Mouse (Mus musculus): ENCODE results near the gene Tom1l2. TPM values are rescaled to one million over a fixed set of nuclear protein-coding genes. Genes with fewer than 3 reads are reported as not detected.
A peak's percentile ranks its signal among the peaks of the same experiment; 100 is the strongest.

The Tom1l2 gene
- polyA plus RNA-seq, 1 experiment = 180 TPM

GRCm38 (mm10) chr11:60321438-60321837 is 31.3 kb downstream of the Tom1l2 start:
- Histone ChIP-seq H3K27ac (ENCODE audit: insufficient read depth, low read length) (no peak overlapping the region), H3K4me1 (ENCODE audit: control insufficient read depth, insufficient read depth, low read length) (peaks cover 35% of the 10 kb centered on the region), H3K4me3 (replicated peaks; ENCODE audit: insufficient read depth, low read depth, low read length) (no peak overlapping the region), H3K27me3 (ENCODE audit: control insufficient read depth, insufficient read depth, low read length) (no peaks in the 10 kb centered on the region)
- TF ChIP-seq CTCF (IDR thresholded peaks at IDR 0.05; ENCODE audit: borderline replicate concordance, insufficient read depth, low read depth, low read length) = no peak
- no peak for TF ChIP-seq POLR2A (IDR thresholded peaks at IDR 0.05; ENCODE audit: borderline replicate concordance, insufficient read depth, low read length)
- WGBS = 79% methylated on average over 2 of the region's 2 CpGs
- no peak for DNase-seq

- 32% methylated on average over 8 of the region's 8 CpGs for WGBS
- DNase-seq = peak in 1 of 2 experiments; percentile 63
- H3K27ac ChIP-seq (ENCODE audit: insufficient read depth, low read length) = peak overlapping the region; percentile 75
- H3K4me3 ChIP-seq (replicated peaks; ENCODE audit: insufficient read depth, low read depth, low read length) = no peak overlapping the region
- no peak for TF ChIP-seq POLR2A (IDR thresholded peaks at IDR 0.05; ENCODE audit: borderline replicate concordance, insufficient read depth, low read length)
- no peak for TF ChIP-seq CTCF (IDR thresholded peaks at IDR 0.05; ENCODE audit: borderline replicate concordance, insufficient read depth, low read depth, low read length)
- no peaks in the 10 kb centered on the region for H3K27me3 ChIP-seq (ENCODE audit: control insufficient read depth, insufficient read depth, low read length)
- peaks cover 41% of the 10 kb centered on the region for H3K4me1 ChIP-seq (ENCODE audit: control insufficient read depth, insufficient read depth, low read length)
Observed at GRCm38 (mm10) chr11:60320426-60321037, 32.2 kb downstream of the Tom1l2 start.

GRCm38 (mm10) chr11:60319257-60320066 is 33.2 kb downstream of the Tom1l2 start:
- Histone ChIP-seq H3K4me3 (replicated peaks; ENCODE audit: insufficient read depth, low read depth, low read length) (no peak overlapping the region), H3K27me3 (ENCODE audit: control insufficient read depth, insufficient read depth, low read length) (no peaks in the 10 kb centered on the region), H3K27ac (ENCODE audit: insufficient read depth, low read length) (0 out of 2 replicates have a peak overlapping the region, but pooled peaks have one; percentile 1), H3K4me1 (ENCODE audit: control insufficient read depth, insufficient read depth, low read length) (peaks cover 41% of the 10 kb centered on the region)
- TF ChIP-seq CTCF (IDR thresholded peaks at IDR 0.05; ENCODE audit: borderline replicate concordance, insufficient read depth, low read depth, low read length) (peak; percentile 10; the same call in 1 of the 2 replicates), POLR2A (IDR thresholded peaks at IDR 0.05; ENCODE audit: borderline replicate concordance, insufficient read depth, low read length) (no peak)
- 54% methylated on average over 10 of the region's 10 CpGs for WGBS
- DNase-seq = peak; percentile 33 to 37

- Histone ChIP-seq H3K4me1 (ENCODE audit: control insufficient read depth, insufficient read depth, low read length) (peaks cover 41% of the 10 kb centered on the region), H3K4me3 (replicated peaks; ENCODE audit: insufficient read depth, low read depth, low read length) (no peak overlapping the region), H3K27ac (ENCODE audit: insufficient read depth, low read length) (0 out of 2 replicates have a peak overlapping the region, but pooled peaks have one; percentile 1), H3K27me3 (ENCODE audit: control insufficient read depth, insufficient read depth, low read length) (no peaks in the 10 kb centered on the region)
- DNase-seq = peak; percentile 36 to 37
- no peak for TF ChIP-seq CTCF (IDR thresholded peaks at IDR 0.05; ENCODE audit: borderline replicate concordance, insufficient read depth, low read depth, low read length)
- no peak for TF ChIP-seq POLR2A (IDR thresholded peaks at IDR 0.05; ENCODE audit: borderline replicate concordance, insufficient read depth, low read length)
- 38% methylated on average over 5 of the region's 5 CpGs for WGBS
Observed at GRCm38 (mm10) chr11:60318716-60319115, 34.0 kb downstream of the Tom1l2 start.

- whole genome bisulfite sequencing = 83% methylated on average over 7 of the region's 7 CpGs
- no peak overlapping the region for H3K27ac ChIP-seq (ENCODE audit: insufficient read depth, low read length)
- H3K4me3 ChIP-seq (replicated peaks; ENCODE audit: insufficient read depth, low read depth, low read length) = no peak overlapping the region
Observed at GRCm38 (mm10) chr11:60317376-60318102, 35.2 kb downstream of the Tom1l2 start.

GRCm38 (mm10) chr11:60316883-60317282 is 35.8 kb downstream of the Tom1l2 start:
- TF ChIP-seq CTCF (IDR thresholded peaks at IDR 0.05; ENCODE audit: borderline replicate concordance, insufficient read depth, low read depth, low read length) (no peak), POLR2A (IDR thresholded peaks at IDR 0.05; ENCODE audit: borderline replicate concordance, insufficient read depth, low read length) (no peak)

More at GRCm38 (mm10) chr11:60317376-60318102, 35.2 kb downstream of the Tom1l2 start:
- Histone ChIP-seq H3K4me1 (ENCODE audit: control insufficient read depth, insufficient read depth, low read length) (peaks cover 43% of the 10 kb centered on the region), H3K27me3 (ENCODE audit: control insufficient read depth, insufficient read depth, low read length) (no peaks in the 10 kb centered on the region)
- TF ChIP-seq POLR2A (IDR thresholded peaks at IDR 0.05; ENCODE audit: borderline replicate concordance, insufficient read depth, low read length) = no peak
- no peak for TF ChIP-seq CTCF (IDR thresholded peaks at IDR 0.05; ENCODE audit: borderline replicate concordance, insufficient read depth, low read depth, low read length)
- no peak for DNase-seq

GRCm38 (mm10) chr11:60316250-60316649 is 36.5 kb downstream of the Tom1l2 start:
- TF ChIP-seq CTCF (IDR thresholded peaks at IDR 0.05; ENCODE audit: borderline replicate concordance, insufficient read depth, low read depth, low read length) (no peak), POLR2A (IDR thresholded peaks at IDR 0.05; ENCODE audit: borderline replicate concordance, insufficient read depth, low read length) (no peak)
- 37% methylated on average over 7 of the region's 7 CpGs for WGBS
- Histone ChIP-seq H3K4me3 (replicated peaks; ENCODE audit: insufficient read depth, low read depth, low read length) (no peak overlapping the region), H3K4me1 (ENCODE audit: control insufficient read depth, insufficient read depth, low read length) (peaks cover 54% of the 10 kb centered on the region), H3K27me3 (ENCODE audit: control insufficient read depth, insufficient read depth, low read length) (no peaks in the 10 kb centered on the region), H3K27ac (ENCODE audit: insufficient read depth, low read length) (peak overlapping the region; percentile 12; the same call in 1 of the 2 replicates)
- peak; percentile 45 to 62 for DNase-seq

More at GRCm38 (mm10) chr11:60316883-60317282, 35.8 kb downstream of the Tom1l2 start:
- WGBS = 43% methylated on average over 8 of the region's 8 CpGs
- Histone ChIP-seq H3K27ac (ENCODE audit: insufficient read depth, low read length) (peak overlapping the region; percentile 12; the same call in 1 of the 2 replicates), H3K4me3 (replicated peaks; ENCODE audit: insufficient read depth, low read depth, low read length) (no peak overlapping the region), H3K27me3 (ENCODE audit: control insufficient read depth, insufficient read depth, low read length) (no peaks in the 10 kb centered on the region), H3K4me1 (ENCODE audit: control insufficient read depth, insufficient read depth, low read length) (peaks cover 48% of the 10 kb centered on the region)
- peak in 1 of 2 experiments; percentile 30 for DNase-seq
